In the genomic region with DNA sequence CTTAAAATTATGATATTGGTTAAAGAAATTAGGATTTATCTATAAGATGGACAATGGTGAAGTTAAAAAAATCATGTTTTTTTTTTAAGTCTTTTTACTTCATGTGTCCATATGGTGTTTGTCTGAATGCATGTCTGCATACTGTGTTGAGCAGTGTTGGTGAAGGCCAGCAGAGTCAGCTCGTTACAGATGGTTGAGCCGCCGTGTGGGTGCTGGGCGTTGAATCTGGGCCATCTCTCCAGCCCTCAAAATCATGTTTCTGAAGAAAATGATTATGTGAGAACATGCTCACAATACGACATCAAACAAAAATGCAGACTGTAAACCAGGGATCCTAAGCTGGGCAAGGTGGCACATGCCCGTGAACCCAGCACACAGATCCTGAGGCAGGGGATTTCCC, we compare ENCODE assay signal across 25 mouse cellular contexts. TPM values are rescaled to one million over a fixed set of nuclear protein-coding genes. Genes with fewer than 3 reads are reported as not detected.
DNase-seq lines count a peak whose midpoint lies in the region; ATAC-seq and TF ChIP-seq lines count a peak whose summit lies in the region.
"Had no signal": no experiment of that assay in that cellular context is flagged by ENCODE, and none has a peak within 500 bp of the region (broad histone marks: within the 10 kb centered on the region; RNA-seq: fewer than 3 reads in every experiment).

No protein-coding gene starts in this region.

- no peaks in the 10 kb centered on the region for H3K9me3 ChIP-seq in forebrain, embryonic 15.5 days
- no peaks in the 10 kb centered on the region for H3K9me3 ChIP-seq in forebrain, embryonic 14.5 days (replicated peaks; ENCODE audit: control insufficient read depth, low read length)
- H3K9me3 ChIP-seq: heart, embryonic 10.5 days; midbrain, embryonic 13.5 days; neural tube, embryonic 12.5 days had no signal

- TF ChIP-seq CTCF in left cerebral cortex, adult 2 months (IDR thresholded peaks at IDR 0.05): no peak

- no peak overlapping the region for H3K9ac ChIP-seq in forebrain, embryonic 15.5 days (replicated peaks)
- no peak overlapping the region for H3K9ac ChIP-seq in forebrain, embryonic 14.5 days (ENCODE audit: low read length)
- H3K9ac ChIP-seq: midbrain, embryonic 13.5 days; neural tube, embryonic 12.5 days had no signal

- no peaks in the 10 kb centered on the region for H3K36me3 ChIP-seq in forebrain, embryonic 15.5 days
- no peaks in the 10 kb centered on the region for H3K36me3 ChIP-seq in forebrain, embryonic 14.5 days (ENCODE audit: control insufficient read depth, insufficient read depth, low read length)
- H3K36me3 ChIP-seq: heart, embryonic 10.5 days; midbrain, embryonic 13.5 days; neural tube, embryonic 12.5 days had no signal

- H3K27ac ChIP-seq in forebrain, embryonic 15.5 days (replicated peaks): peak overlapping the region; percentile 14
- no peak overlapping the region; the same call in 1 of the 2 replicates for H3K27ac ChIP-seq in forebrain, embryonic 14.5 days (ENCODE audit: low read depth, low read length)
- H3K27ac ChIP-seq in left cerebral cortex, adult 2 months: peak overlapping the region; percentile 82
- H3K27ac ChIP-seq: gastrocnemius, adult 2 months; heart, embryonic 10.5 days; kidney, postnatal 0 days; midbrain, embryonic 13.5 days; neural tube, embryonic 12.5 days; stomach, postnatal 0 days had no signal

- peak; percentile 61; the same call in 1 of the 2 replicates for ATAC-seq in forebrain, embryonic 15.5 days (replicated peaks)
- no peak for ATAC-seq in forebrain, embryonic 14.5 days
- ATAC-seq: midbrain, embryonic 13.5 days had no signal

- 65% methylated on average over 6 of the region's 6 CpGs for WGBS in forebrain, embryonic 15.5 days
- WGBS in forebrain, embryonic 14.5 days: 78% methylated on average over 6 of the region's 6 CpGs

- H3K4me2 ChIP-seq in forebrain, embryonic 15.5 days (replicated peaks): no peak overlapping the region
- H3K4me2 ChIP-seq in forebrain, embryonic 14.5 days (ENCODE audit: low read length): no peak overlapping the region
- H3K4me2 ChIP-seq: liver, embryonic 11.5 days; midbrain, embryonic 13.5 days; neural tube, embryonic 12.5 days had no signal

- DNase-seq in forebrain, embryonic 14.5 days (ENCODE audit: low spot score): no peak
- DNase-seq in left cerebral cortex, adult 2 months (ENCODE audit: extremely low spot score in 1 of 2, low spot score in 2 of 2): peak in 1 of 2 experiments; percentile 52
- no peak for DNase-seq in left cerebral cortex, postnatal 4 days
- peak; percentile 76 for DNase-seq in cerebellum, adult 9-10 months
- peak; percentile 57 for DNase-seq in layer of hippocampus, adult 9-11 months
- DNase-seq in embryo, embryonic 10.5 days (ENCODE audit: low spot score): no peak
- DNase-seq in heart, postnatal 25 days (ENCODE audit: low spot score): no peak
- DNase-seq: adrenal gland, postnatal 36 days; B cell, adult 2 months; gastrocnemius, adult 2 months; kidney, adult 18-20 months; lung, adult 18-20 months; lung, postnatal 14 days had no signal

- H3K4me1 ChIP-seq in forebrain, embryonic 15.5 days: peaks cover 9% of the 10 kb centered on the region
- peaks cover 3% of the 10 kb centered on the region; the same call in 1 of the 2 replicates for H3K4me1 ChIP-seq in forebrain, embryonic 14.5 days (ENCODE audit: control insufficient read depth, insufficient read depth, low read length)
- H3K4me1 ChIP-seq: midbrain, embryonic 13.5 days; neural tube, embryonic 12.5 days had no signal

- H3K4me3 ChIP-seq in forebrain, embryonic 15.5 days: no peak overlapping the region
- no peak overlapping the region for H3K4me3 ChIP-seq in forebrain, embryonic 14.5 days (ENCODE audit: low read depth, low read length)
- no peak overlapping the region for H3K4me3 ChIP-seq in left cerebral cortex, adult 2 months
- H3K4me3 ChIP-seq: gastrocnemius, adult 2 months; heart, embryonic 10.5 days; midbrain, embryonic 13.5 days; neural tube, embryonic 12.5 days had no signal

- no peaks in the 10 kb centered on the region for H3K27me3 ChIP-seq in forebrain, embryonic 15.5 days
- no peaks in the 10 kb centered on the region for H3K27me3 ChIP-seq in forebrain, embryonic 14.5 days (replicated peaks; ENCODE audit: control insufficient read depth, insufficient read depth, low read length)
- H3K27me3 ChIP-seq: midbrain, embryonic 13.5 days; neural tube, embryonic 12.5 days had no signal

- intact Hi-C loops in left cerebral cortex, adult 2 months (cut with DNase I): no loop called here
- intact Hi-C loops in left cerebral cortex, postnatal 4 days (cut with DNase I): no loop called here
- intact Hi-C loops in heart, postnatal 25 days (cut with DNase I): no loop called here

RNA-seq across cellular contexts. Expression of a gene that starts 18.3 kb away (rescaled TPM):
- polyA plus RNA-seq in forebrain, embryonic 15.5 days (2015; fragmentation: Nextera tagmentation; extraction: Ambion mirVana): not detected in 2 replicates
- polyA plus RNA-seq in forebrain, embryonic 14.5 days (2014; fragmentation: Nextera tagmentation; extraction: Ambion mirVana): not detected in 2 replicates
- total RNA-seq in left cerebral cortex, adult 2 months (2021): not detected
- total RNA-seq in left cerebral cortex, postnatal 4 days (2021): not detected
- total RNA-seq in heart, postnatal 25 days (2021): not detected
- total RNA-seq: adrenal gland, postnatal 36 days; gastrocnemius, adult 2 months; layer of hippocampus, adult 8-10 months had no signal
- polyA plus RNA-seq: heart, embryonic 10.5 days; heart, postnatal 0 days; hindbrain, embryonic 11.5 days; kidney, postnatal 0 days; limb, embryonic 11.5 days; midbrain, embryonic 13.5 days; thymus, postnatal 0 days had no signal

RNA-seq across cellular contexts. Expression of a gene that starts 31.7 kb away (rescaled TPM):
- 0.23 and 0.25 TPM in 2 replicates for polyA plus RNA-seq in forebrain, embryonic 15.5 days (2015; fragmentation: Nextera tagmentation; extraction: Ambion mirVana)
- polyA plus RNA-seq in forebrain, embryonic 14.5 days (2014; fragmentation: Nextera tagmentation; extraction: Ambion mirVana): 0.14 and 0.15 TPM in 2 replicates
- not detected for total RNA-seq in left cerebral cortex, adult 2 months (2021)
- not detected for total RNA-seq in left cerebral cortex, postnatal 4 days (2021)
- not detected for total RNA-seq in heart, postnatal 25 days (2021)
- total RNA-seq: gastrocnemius, adult 2 months had no signal

RNA-seq across cellular contexts. Expression of a gene that starts 43.6 kb away (rescaled TPM):
- polyA plus RNA-seq in forebrain, embryonic 15.5 days (2015; fragmentation: Nextera tagmentation; extraction: Ambion mirVana): 171 and 181 TPM in 2 replicates
- polyA plus RNA-seq in forebrain, embryonic 14.5 days (2014; fragmentation: Nextera tagmentation; extraction: Ambion mirVana): 121 and 140 TPM in 2 replicates
- total RNA-seq in left cerebral cortex, adult 2 months (2021): 100 to 1,000 TPM; 200 to 232 TPM
- total RNA-seq in left cerebral cortex, postnatal 4 days (2021): 100 to 1,000 TPM; 273 to 279 TPM
- 10 to 100 TPM; 78.7 to 80.9 TPM for total RNA-seq in heart, postnatal 25 days (2021)

RNA-seq across cellular contexts. Expression of a gene that starts 44.3 kb away (rescaled TPM):
- 71.2 and 71.6 TPM in 2 replicates for polyA plus RNA-seq in forebrain, embryonic 15.5 days (2015; fragmentation: Nextera tagmentation; extraction: Ambion mirVana)
- 89.3 and 91.5 TPM in 2 replicates for polyA plus RNA-seq in forebrain, embryonic 14.5 days (2014; fragmentation: Nextera tagmentation; extraction: Ambion mirVana)
- total RNA-seq in left cerebral cortex, adult 2 months (2021): 10 to 100 TPM; 20.2 to 22.7 TPM
- 10 to 100 TPM; 27.4 to 30.2 TPM for total RNA-seq in left cerebral cortex, postnatal 4 days (2021)
- total RNA-seq in heart, postnatal 25 days (2021): 10 to 100 TPM; 15.5 to 16.0 TPM

RNA-seq across cellular contexts. Expression of a gene that starts 51.4 kb away (rescaled TPM):
- polyA plus RNA-seq in forebrain, embryonic 15.5 days (2015; fragmentation: Nextera tagmentation; extraction: Ambion mirVana): 6.4 and 8.2 TPM in 2 replicates
- 6.9 and 9.8 TPM in 2 replicates for polyA plus RNA-seq in forebrain, embryonic 14.5 days (2014; fragmentation: Nextera tagmentation; extraction: Ambion mirVana)
- 10 to 100 TPM; 54.3 to 58.6 TPM for total RNA-seq in left cerebral cortex, adult 2 months (2021)
- 10 to 100 TPM; 33.7 to 36.5 TPM for total RNA-seq in left cerebral cortex, postnatal 4 days (2021)
- 1 to 10 TPM; 2.4 to 2.8 TPM for total RNA-seq in heart, postnatal 25 days (2021)

Comparison
In these comparisons a context has a peak if more than half of its experiments do, and no peak if none do; other contexts are left out.
1. DNase-seq: peak in cerebellum, adult 9-10 months (single experiment) and layer of hippocampus, adult 9-11 months (single experiment); none in forebrain, embryonic 14.5 days (single experiment), left cerebral cortex, postnatal 4 days (single experiment), embryo, embryonic 10.5 days (single experiment) and heart, postnatal 25 days (single experiment).